Mouse (Mus musculus) C2C12 (cell line): ENCODE data around the gene Ccdc189.

Experiments used
- CTCF ChIP-seq: IDR thresholded peaks from one replicate; pipeline ENCODE4 v1.5.1; 2011; ENCODE audit not compliant: control insufficient read depth, insufficient read depth, insufficient read length
- MYOD1 ChIP-seq: IDR thresholded peaks from one replicate; pipeline ENCODE4 v1.6.1; 2011; ENCODE audit warnings: low read depth; ENCODE audit not compliant: control insufficient read depth, insufficient read length

DNA sequence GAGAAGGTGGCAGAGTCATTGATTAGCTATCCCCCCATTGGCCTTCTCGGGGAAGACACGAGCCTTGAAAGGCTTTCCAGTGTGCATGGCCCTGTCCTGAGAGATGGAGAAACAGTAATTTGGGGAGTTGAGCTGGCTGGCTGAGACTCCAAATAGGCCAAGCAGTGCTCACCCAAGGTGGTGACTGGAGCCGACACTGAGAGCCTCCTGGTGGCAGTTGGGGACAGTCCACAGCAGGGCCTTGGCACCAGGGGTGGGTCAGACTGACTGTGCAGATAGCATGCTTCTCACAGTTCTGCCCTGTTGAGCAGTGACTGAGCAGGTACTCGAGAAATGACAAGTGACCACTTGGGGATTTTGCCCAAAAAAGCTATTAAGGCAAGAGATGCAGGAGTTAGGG lies 13.3 kb upstream of the Ccdc189 start:
- TF ChIP-seq MYOD1 (no peak), CTCF (no peak)
